Mouse (Mus musculus): ENCODE data around the gene Gm12185. TPM values are rescaled to one million over a fixed set of nuclear protein-coding genes. Genes with fewer than 3 reads are reported as not detected.

Gm12185 gene
- total and polyA plus RNA-seq, 2 experiments: 0.02 to 0.18 TPM

GRCm38 (mm10) chr11:48870781-48871180 lies 121.2 kb downstream of the Gm12185 start:
- WGBS: 1% methylated on average over 7 of the region's 7 CpGs

GRCm38 (mm10) chr11:48869380-48870110 lies 122.5 kb downstream of the Gm12185 start:
- H3K4me3 ChIP-seq (ENCODE audit: insufficient read depth, low read depth, low read length): peak overlapping the region; percentile 42
- no peaks in the 10 kb centered on the region for H3K27me3 ChIP-seq (ENCODE audit: control insufficient read depth, insufficient read depth, low read length)
- H3K36me3 ChIP-seq (ENCODE audit: control insufficient read depth, insufficient read depth, low read length): peaks cover 25% of the 10 kb centered on the region
- 2% methylated on average over 7 of the region's 7 CpGs for WGBS
- TF ChIP-seq POLR2A (IDR thresholded peaks at IDR 0.05; ENCODE audit: extremely low read depth, insufficient read depth, low read length) (no peak), CTCF (IDR thresholded peaks at IDR 0.05; ENCODE audit: low read depth, low read length) (no peak)
- H3K9ac ChIP-seq (ENCODE audit: low read depth, low read length): peak overlapping the region; percentile 50
- peaks cover 20% of the 10 kb centered on the region for H3K4me1 ChIP-seq (ENCODE audit: control insufficient read depth, insufficient read depth, low read length)
- peak overlapping the region; percentile 2 for H3K27ac ChIP-seq (replicated peaks; ENCODE audit: insufficient read depth, low read depth, low read length)
- DNase-seq (ENCODE audit: extremely low read depth, low read depth, low spot score): peak; percentile 30
- H3K79me2 ChIP-seq (ENCODE audit: control insufficient read depth, insufficient read depth, low read length): peaks cover 3% of the 10 kb centered on the region; the same call in 1 of the 2 replicates

More at GRCm38 (mm10) chr11:48870781-48871180, 121.2 kb downstream of the Gm12185 start:
- TF ChIP-seq POLR2A (IDR thresholded peaks at IDR 0.05; ENCODE audit: extremely low read depth, insufficient read depth, low read length): no peak
- peak overlapping the region; percentile 70 for H3K4me3 ChIP-seq (ENCODE audit: insufficient read depth, low read depth, low read length)
- no peak for DNase-seq (ENCODE audit: extremely low read depth, low read depth, low spot score)
- peaks cover 17% of the 10 kb centered on the region for H3K36me3 ChIP-seq (ENCODE audit: control insufficient read depth, insufficient read depth, low read length)
- H3K9ac ChIP-seq (ENCODE audit: low read depth, low read length): peak overlapping the region; percentile 92
- peak overlapping the region; percentile 96 for H3K27ac ChIP-seq (replicated peaks; ENCODE audit: insufficient read depth, low read depth, low read length)
- peaks cover 3% of the 10 kb centered on the region; the same call in 1 of the 2 replicates for H3K79me2 ChIP-seq (ENCODE audit: control insufficient read depth, insufficient read depth, low read length)
- H3K4me1 ChIP-seq (ENCODE audit: control insufficient read depth, insufficient read depth, low read length): peaks cover 22% of the 10 kb centered on the region
- H3K27me3 ChIP-seq (ENCODE audit: control insufficient read depth, insufficient read depth, low read length): no peaks in the 10 kb centered on the region

- H3K79me2 ChIP-seq (ENCODE audit: control insufficient read depth, insufficient read depth, low read length): peaks cover 3% of the 10 kb centered on the region; the same call in 1 of the 2 replicates
- H3K4me1 ChIP-seq (ENCODE audit: control insufficient read depth, insufficient read depth, low read length): peaks cover 10% of the 10 kb centered on the region
- no peak overlapping the region for H3K4me3 ChIP-seq (ENCODE audit: insufficient read depth, low read depth, low read length)
- TF ChIP-seq POLR2A (IDR thresholded peaks at IDR 0.05; ENCODE audit: extremely low read depth, insufficient read depth, low read length) (no peak), CTCF (IDR thresholded peaks at IDR 0.05; ENCODE audit: low read depth, low read length) (no peak)
- no peak overlapping the region for H3K27ac ChIP-seq (replicated peaks; ENCODE audit: insufficient read depth, low read depth, low read length)
- H3K9ac ChIP-seq (ENCODE audit: low read depth, low read length): no peak overlapping the region
- 95% methylated on average over 9 of the region's 9 CpGs for WGBS
- no peak for DNase-seq (ENCODE audit: extremely low read depth, low read depth, low spot score)
- H3K27me3 ChIP-seq (ENCODE audit: control insufficient read depth, insufficient read depth, low read length): no peaks in the 10 kb centered on the region
- H3K36me3 ChIP-seq (ENCODE audit: control insufficient read depth, insufficient read depth, low read length): peaks cover 25% of the 10 kb centered on the region
Measured at GRCm38 (mm10) chr11:48866481-48866880, 125.5 kb downstream of the Gm12185 start.

- DNase-seq (ENCODE audit: extremely low read depth, low read depth, low spot score): no peak
- H3K27ac ChIP-seq (replicated peaks; ENCODE audit: insufficient read depth, low read depth, low read length): no peak overlapping the region
- H3K27me3 ChIP-seq (ENCODE audit: control insufficient read depth, insufficient read depth, low read length): no peaks in the 10 kb centered on the region
- peaks cover 2% of the 10 kb centered on the region for H3K4me1 ChIP-seq (ENCODE audit: control insufficient read depth, insufficient read depth, low read length)
- TF ChIP-seq POLR2A (IDR thresholded peaks at IDR 0.05; ENCODE audit: extremely low read depth, insufficient read depth, low read length): no peak
- TF ChIP-seq CTCF (IDR thresholded peaks at IDR 0.05; ENCODE audit: low read depth, low read length): no peak
- H3K79me2 ChIP-seq (ENCODE audit: control insufficient read depth, insufficient read depth, low read length): no peaks in the 10 kb centered on the region
- no peak overlapping the region for H3K9ac ChIP-seq (ENCODE audit: low read depth, low read length)
- no peak overlapping the region for H3K4me3 ChIP-seq (ENCODE audit: insufficient read depth, low read depth, low read length)
- peaks cover 25% of the 10 kb centered on the region for H3K36me3 ChIP-seq (ENCODE audit: control insufficient read depth, insufficient read depth, low read length)
- 77% methylated on average over 3 of the region's 3 CpGs for WGBS
Measured at GRCm38 (mm10) chr11:48863808-48864207, 128.2 kb downstream of the Gm12185 start.

GRCm38 (mm10) chr11:48862784-48863319 lies 129.2 kb downstream of the Gm12185 start:
- DNase-seq (ENCODE audit: extremely low read depth, low read depth, low spot score): no peak
- no peaks in the 10 kb centered on the region for H3K27me3 ChIP-seq (ENCODE audit: control insufficient read depth, insufficient read depth, low read length)
- no peak overlapping the region for H3K4me3 ChIP-seq (ENCODE audit: insufficient read depth, low read depth, low read length)
- H3K79me2 ChIP-seq (ENCODE audit: control insufficient read depth, insufficient read depth, low read length): no peaks in the 10 kb centered on the region
- no peak overlapping the region for H3K9ac ChIP-seq (ENCODE audit: low read depth, low read length)
- peaks cover 1% of the 10 kb centered on the region; the same call in 1 of the 2 replicates for H3K4me1 ChIP-seq (ENCODE audit: control insufficient read depth, insufficient read depth, low read length)
- TF ChIP-seq POLR2A (IDR thresholded peaks at IDR 0.05; ENCODE audit: extremely low read depth, insufficient read depth, low read length) (no peak), CTCF (IDR thresholded peaks at IDR 0.05; ENCODE audit: low read depth, low read length) (no peak)
- H3K27ac ChIP-seq (replicated peaks; ENCODE audit: insufficient read depth, low read depth, low read length): no peak overlapping the region
- WGBS: 29% methylated on average over 1 of the region's 1 CpGs
- peaks cover 23% of the 10 kb centered on the region for H3K36me3 ChIP-seq (ENCODE audit: control insufficient read depth, insufficient read depth, low read length)

- peak; percentile 69 for DNase-seq (ENCODE audit: extremely low read depth, low read depth, low spot score)
- TF ChIP-seq CTCF (IDR thresholded peaks at IDR 0.05; ENCODE audit: low read depth, low read length): peak; percentile 58
- TF ChIP-seq POLR2A (IDR thresholded peaks at IDR 0.05; ENCODE audit: extremely low read depth, insufficient read depth, low read length): no peak
- H3K36me3 ChIP-seq (ENCODE audit: control insufficient read depth, insufficient read depth, low read length): no peaks in the 10 kb centered on the region
- no peak overlapping the region for H3K4me3 ChIP-seq (ENCODE audit: insufficient read depth, low read depth, low read length)
- no peak overlapping the region for H3K9ac ChIP-seq (ENCODE audit: low read depth, low read length)
- WGBS: under 1% methylated on average over 6 of the region's 6 CpGs
- no peaks in the 10 kb centered on the region for H3K79me2 ChIP-seq (ENCODE audit: control insufficient read depth, insufficient read depth, low read length)
- no peak overlapping the region for H3K27ac ChIP-seq (replicated peaks; ENCODE audit: insufficient read depth, low read depth, low read length)
- peaks cover 5% of the 10 kb centered on the region; the same call in 1 of the 2 replicates for H3K4me1 ChIP-seq (ENCODE audit: control insufficient read depth, insufficient read depth, low read length)
- H3K27me3 ChIP-seq (ENCODE audit: control insufficient read depth, insufficient read depth, low read length): no peaks in the 10 kb centered on the region
Measured at GRCm38 (mm10) chr11:48859014-48859413, 133.0 kb downstream of the Gm12185 start.

Other genes with a start within 250 kb of the Gm12185 start
- gene Rack1, start 191.9 kb downstream of the Gm12185 start, total RNA-seq (2014; rRNA removed): 507 and 645 TPM in 2 replicates
- 645 and 687 TPM in 2 replicates for gene Rack1, start 191.9 kb downstream of the Gm12185 start, polyA plus RNA-seq (2012; rRNA removed)
- 11.4 and 13.2 TPM in 2 replicates for gene Trim41, start 174.9 kb downstream of the Gm12185 start, total RNA-seq (2014; rRNA removed)
- gene Trim41, start 174.9 kb downstream of the Gm12185 start, polyA plus RNA-seq (2012; rRNA removed): 13.7 and 18.2 TPM in 2 replicates
- gene Trim7, start 166.1 kb downstream of the Gm12185 start, total RNA-seq (2014; rRNA removed): 5.8 and 11.2 TPM in 2 replicates
- gene Trim7, start 166.1 kb downstream of the Gm12185 start, polyA plus RNA-seq (2012; rRNA removed): 11.0 and 16.3 TPM in 2 replicates
- gene Gm12184, start 165.6 kb downstream of the Gm12185 start, total RNA-seq (2014; rRNA removed): 1.5 and 2.0 TPM in 2 replicates
- gene Gm12184, start 165.6 kb downstream of the Gm12185 start, polyA plus RNA-seq (2012; rRNA removed): 5.5 and 5.8 TPM in 2 replicates
- 43.0 and 48.4 TPM in 2 replicates for gene Irgm1, start 120.5 kb downstream of the Gm12185 start, total RNA-seq (2014; rRNA removed)
- 29.9 and 33.3 TPM in 2 replicates for gene Irgm1, start 120.5 kb downstream of the Gm12185 start, polyA plus RNA-seq (2012; rRNA removed)
- 1.3 and 1.9 TPM in 2 replicates for gene Gm5431, start 90.0 kb downstream of the Gm12185 start, total RNA-seq (2014; rRNA removed)
- gene Gm5431, start 90.0 kb downstream of the Gm12185 start, polyA plus RNA-seq (2012; rRNA removed): 0.10 and 0.12 TPM in 2 replicates
- 2.3 and 4.0 TPM in 2 replicates for gene Psme2b, start 46.0 kb downstream of the Gm12185 start, total RNA-seq (2014; rRNA removed)
- gene Psme2b, start 46.0 kb downstream of the Gm12185 start, polyA plus RNA-seq (2012; rRNA removed): 2.5 and 3.0 TPM in 2 replicates
- 0.20 and 0.28 TPM in 2 replicates for gene Olfr56, start 13.3 kb downstream of the Gm12185 start, total RNA-seq (2014; rRNA removed)
- gene Olfr56, start 13.3 kb downstream of the Gm12185 start, polyA plus RNA-seq (2012; rRNA removed): 0.05 TPM in 1 of 2 replicates, not detected in the other
- 4.1 and 5.1 TPM in 2 replicates for gene 9930111J21Rik1, start 12.8 kb downstream of the Gm12185 start, total RNA-seq (2014; rRNA removed)
- gene 9930111J21Rik1, start 12.8 kb downstream of the Gm12185 start, polyA plus RNA-seq (2012; rRNA removed): 0.44 and 0.48 TPM in 2 replicates
- gene Tgtp1, start 1.9 kb upstream of the Gm12185 start, total RNA-seq (2014; rRNA removed): 9.8 and 11.1 TPM in 2 replicates
- 1.4 and 2.8 TPM in 2 replicates for gene Tgtp1, start 1.9 kb upstream of the Gm12185 start, polyA plus RNA-seq (2012; rRNA removed)
- 2.8 and 4.0 TPM in 2 replicates for gene 9930111J21Rik2, start 59.0 kb upstream of the Gm12185 start, total RNA-seq (2014; rRNA removed)
- 0.30 and 0.44 TPM in 2 replicates for gene 9930111J21Rik2, start 59.0 kb upstream of the Gm12185 start, polyA plus RNA-seq (2012; rRNA removed)
- gene Tgtp2, start 72.0 kb upstream of the Gm12185 start, total RNA-seq (2014; rRNA removed): 5.7 and 6.9 TPM in 2 replicates
- 1.1 and 1.3 TPM in 2 replicates for gene Tgtp2, start 72.0 kb upstream of the Gm12185 start, polyA plus RNA-seq (2012; rRNA removed)
- 20.0 and 21.3 TPM in 2 replicates for gene Ifi47, start 84.4 kb upstream of the Gm12185 start, total RNA-seq (2014; rRNA removed)
- gene Ifi47, start 84.4 kb upstream of the Gm12185 start, polyA plus RNA-seq (2012; rRNA removed): 8.2 and 12.7 TPM in 2 replicates
- gene Olfr1396, start 122.6 kb upstream of the Gm12185 start, total RNA-seq (2014; rRNA removed): under 0.01 and 0.07 TPM in 2 replicates
- 0.02 and 0.06 TPM in 2 replicates for gene Olfr1396, start 122.6 kb upstream of the Gm12185 start, polyA plus RNA-seq (2012; rRNA removed)
- not detected in 2 replicates for gene Olfr1395, start 150.0 kb upstream of the Gm12185 start, total RNA-seq (2014; rRNA removed)
- gene Olfr1395, start 150.0 kb upstream of the Gm12185 start, polyA plus RNA-seq (2012; rRNA removed): not detected in 2 replicates
- not detected in 2 replicates for gene Olfr1394, start 162.2 kb upstream of the Gm12185 start, total RNA-seq (2014; rRNA removed)
- not detected in 2 replicates for gene Olfr1394, start 162.2 kb upstream of the Gm12185 start, polyA plus RNA-seq (2012; rRNA removed)
- 3.4 and 5.5 TPM in 2 replicates for gene Btnl9, start 194.9 kb upstream of the Gm12185 start, total RNA-seq (2014; rRNA removed)
- gene Btnl9, start 194.9 kb upstream of the Gm12185 start, polyA plus RNA-seq (2012; rRNA removed): 1.9 and 2.3 TPM in 2 replicates
- gene Zfp62, start 211.1 kb upstream of the Gm12185 start, total RNA-seq (2014; rRNA removed): 18.3 and 18.8 TPM in 2 replicates
- gene Zfp62, start 211.1 kb upstream of the Gm12185 start, polyA plus RNA-seq (2012; rRNA removed): 0.71 and 1.4 TPM in 2 replicates